Mouse (Mus musculus) midbrain, embryonic 15.5 days (tissue): ENCODE data around the gene Rnf17. TPM values are rescaled to one million over a fixed set of nuclear protein-coding genes. Genes with fewer than 3 reads are reported as not detected.

Source experiments
- ATAC-seq: fragments of 200-750 bp; cut with Nextera tagmentation; replicated peaks from 2 replicates; pipeline ENCODE4 v1.8.0; 2017; ENCODE audit warnings: moderate TSS enrichment
- H3K27ac ChIP-seq: fragments of 300-500 bp; sonication (generic); 2 replicates; pipeline ENCODE4 v1.5.1; 2015; ENCODE audit warnings: mild to moderate bottlenecking, inconsistent platforms
- H3K27me3 ChIP-seq: fragments of 300-500 bp; sonication (generic); replicated peaks from 2 replicates; pipeline ENCODE4 v1.6.1; 2015; ENCODE audit warnings: inconsistent platforms
- H3K36me3 ChIP-seq: fragments of 300-500 bp; sonication (generic); replicated peaks from 2 replicates; pipeline ENCODE4 v1.6.1; 2015; ENCODE audit warnings: inconsistent platforms
- H3K4me1 ChIP-seq: fragments of 300-500 bp; sonication (generic); 2 replicates; pipeline ENCODE4 v1.6.1; 2015; ENCODE audit warnings: inconsistent platforms
- H3K4me2 ChIP-seq: fragments of 300-500 bp; sonication (generic); 2 replicates; pipeline ENCODE4 v1.6.1; 2015; ENCODE audit warnings: inconsistent platforms, mild to moderate bottlenecking, moderate library complexity
- H3K4me3 ChIP-seq: fragments of 300-500 bp; sonication (generic); 2 replicates; pipeline ENCODE4 v1.5.1; 2015; ENCODE audit warnings: mild to moderate bottlenecking, inconsistent platforms
- H3K9ac ChIP-seq: fragments of 300-500 bp; sonication (generic); 2 replicates; pipeline ENCODE4 v1.6.1; 2015; ENCODE audit warnings: mild to moderate bottlenecking, inconsistent platforms
- H3K9me3 ChIP-seq: fragments of 300-500 bp; sonication (generic); 2 replicates; pipeline ENCODE4 v1.6.1; 2016; ENCODE audit warnings: inconsistent platforms
- WGBS: fragments of 180-500 bp; shearing (Covaris S2); methylation state at CpG from one replicate; pipeline ENCODE4 v1.1.7; 2015; ENCODE audit warnings: mixed read lengths; 5-methylcytosine and 5-hydroxymethylcytosine counted together
- polyA plus RNA-seq: library from polyadenylated mRNA; unstranded; fragments of >200 nt; fragmentation: Nextera tagmentation; extraction: Ambion mirVana; gene quantifications from 2 replicates; pipeline ENCODE4 v1.2.1, GENCODE M21; 2015

Gene Rnf17
- polyA plus RNA-seq, result 1.0 and 1.3 TPM in 2 replicates

DNA sequence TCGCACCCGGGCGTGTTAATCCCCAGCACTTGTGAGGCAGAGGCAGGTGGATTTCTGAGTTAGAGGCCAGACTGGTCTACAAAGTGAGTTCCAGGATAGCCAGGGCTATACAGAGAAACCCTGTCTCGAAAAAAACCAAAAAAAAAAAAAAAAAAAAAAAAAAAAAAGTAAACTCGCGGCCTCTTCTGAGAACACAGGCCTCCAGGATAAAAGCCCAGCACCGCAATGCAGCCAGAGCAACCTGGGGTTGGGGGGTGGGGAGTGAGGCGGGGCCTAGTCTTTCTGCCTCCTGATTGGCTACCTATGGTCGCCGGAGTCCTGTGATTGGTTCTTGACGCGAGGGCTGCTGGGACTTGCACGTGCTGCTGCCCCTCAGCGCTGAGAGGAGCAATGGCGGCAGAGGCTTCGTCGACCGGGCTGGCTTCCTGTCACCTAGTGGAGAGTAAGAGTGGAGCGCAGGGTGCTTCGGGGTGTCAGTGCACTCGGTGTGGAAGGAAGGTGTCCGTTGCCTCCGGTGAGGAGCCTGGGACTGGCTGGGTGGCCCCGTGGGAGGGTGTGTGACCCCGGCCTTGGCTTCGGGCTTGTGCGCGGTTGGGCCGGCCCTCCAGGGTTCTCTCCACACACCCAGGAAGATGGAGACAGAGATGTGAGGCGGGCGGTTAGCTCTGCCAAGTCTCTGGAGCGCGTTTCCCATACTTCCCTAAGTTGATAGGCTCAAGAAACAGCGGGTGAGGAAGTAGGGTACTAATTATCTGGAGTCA is at the start of gene Rnf17:
TSS of gene Rnf17 (plus strand) at position 271 of the 761 bp plus-strand sequence.
- no peaks in the 10 kb centered on the region for H3K9me3 ChIP-seq
- no peak within 1 kb of the TSS for H3K9ac ChIP-seq
- no peak within 1 kb of the TSS for H3K27ac ChIP-seq
- H3K36me3 ChIP-seq, result no peaks in the 10 kb centered on the region
- no peaks in the 10 kb centered on the region for H3K27me3 ChIP-seq
- WGBS, result 69% methylated on average over 34 of the region's 34 CpGs
- H3K4me2 ChIP-seq, result peak within 1 kb of the TSS; percentile 25; the same call in 1 of the 2 replicates
- H3K4me1 ChIP-seq, result no peaks in the 10 kb centered on the region
- no peak for ATAC-seq
- no peak within 1 kb of the TSS for H3K4me3 ChIP-seq

DNA sequence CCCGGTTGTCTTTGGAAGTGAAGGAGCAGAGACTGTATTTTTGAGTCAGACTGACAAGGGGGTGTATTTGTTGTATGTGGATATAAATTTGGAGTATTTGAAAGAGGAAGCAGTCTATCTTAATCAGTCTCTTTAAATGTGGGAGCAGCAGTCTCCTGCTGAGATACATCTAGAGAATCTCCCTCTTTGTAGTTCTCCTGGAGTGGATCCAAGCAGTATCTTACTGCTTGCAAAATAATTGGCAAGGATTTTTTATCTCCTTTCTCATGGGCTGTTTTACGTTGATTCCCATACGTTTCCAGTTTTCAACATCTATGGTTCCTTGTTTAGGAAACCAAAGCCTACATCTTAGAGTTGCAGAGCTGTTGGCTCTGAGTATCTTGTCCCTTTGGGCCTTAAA is 47.6 kb upstream of the Rnf17 start:
- no peaks in the 10 kb centered on the region for H3K9me3 ChIP-seq
- no peak overlapping the region for H3K4me2 ChIP-seq
- no peaks in the 10 kb centered on the region for H3K4me1 ChIP-seq
- no peak for ATAC-seq
- H3K9ac ChIP-seq, result no peak overlapping the region
- WGBS, result 75% methylated on average over 3 of the region's 3 CpGs
- no peaks in the 10 kb centered on the region for H3K36me3 ChIP-seq
- H3K27me3 ChIP-seq, result no peaks in the 10 kb centered on the region
- no peak overlapping the region for H3K27ac ChIP-seq
- no peak overlapping the region for H3K4me3 ChIP-seq

DNA sequence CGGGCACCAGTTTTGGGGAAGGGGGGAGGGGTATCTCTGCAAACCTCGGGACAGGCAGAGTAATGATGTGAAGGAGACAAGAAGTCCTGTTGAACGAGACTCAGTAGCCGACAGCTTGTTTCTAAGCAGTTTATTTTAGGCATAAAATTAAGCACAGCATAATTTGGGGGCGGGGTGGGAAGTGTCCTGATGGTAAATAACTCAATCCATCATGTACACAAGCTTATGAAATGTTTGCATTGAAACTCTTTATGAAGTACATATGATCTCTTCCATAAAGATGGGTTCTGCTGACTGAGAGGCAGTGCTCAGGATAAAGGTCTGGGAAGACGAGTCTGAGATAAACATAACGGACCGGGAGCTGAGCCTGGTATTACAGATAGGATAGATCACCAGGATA is 47.0 kb upstream of the Rnf17 start:
- WGBS, result 87% methylated on average over 8 of the region's 8 CpGs
- Histone ChIP-seq H3K9ac (no peak overlapping the region), H3K4me1 (no peaks in the 10 kb centered on the region), H3K9me3 (no peaks in the 10 kb centered on the region), H3K36me3 (no peaks in the 10 kb centered on the region), H3K4me2 (no peak overlapping the region), H3K27me3 (no peaks in the 10 kb centered on the region), H3K27ac (no peak overlapping the region), H3K4me3 (no peak overlapping the region)
- no peak for ATAC-seq

DNA sequence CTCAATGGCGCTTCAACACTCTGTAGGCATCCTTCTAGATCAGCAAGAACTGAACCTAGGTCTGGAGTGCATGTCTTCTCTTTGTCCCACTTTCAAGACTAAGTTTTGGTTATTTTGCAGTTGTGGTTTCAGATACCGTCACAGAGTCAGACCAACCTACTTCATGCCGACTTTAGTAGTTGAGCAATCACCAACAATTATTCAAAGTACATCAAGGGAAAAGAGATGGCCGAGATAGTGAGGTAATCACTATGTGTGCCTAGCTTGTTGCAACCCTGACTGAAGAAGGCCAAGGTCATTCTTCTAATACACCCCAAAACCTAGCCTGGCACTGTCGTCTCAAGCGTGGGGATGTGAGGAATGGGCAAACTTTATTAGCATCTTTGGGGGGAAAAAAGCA is 46.2 kb upstream of the Rnf17 start:
- no peaks in the 10 kb centered on the region for H3K4me1 ChIP-seq
- no peaks in the 10 kb centered on the region for H3K9me3 ChIP-seq
- H3K4me2 ChIP-seq, result no peak overlapping the region
- no peak overlapping the region for H3K9ac ChIP-seq
- ATAC-seq, result no peak
- no peak overlapping the region for H3K4me3 ChIP-seq
- no peaks in the 10 kb centered on the region for H3K27me3 ChIP-seq
- no peak overlapping the region for H3K27ac ChIP-seq
- 88% methylated on average over 6 of the region's 6 CpGs for WGBS
- H3K36me3 ChIP-seq, result no peaks in the 10 kb centered on the region

DNA sequence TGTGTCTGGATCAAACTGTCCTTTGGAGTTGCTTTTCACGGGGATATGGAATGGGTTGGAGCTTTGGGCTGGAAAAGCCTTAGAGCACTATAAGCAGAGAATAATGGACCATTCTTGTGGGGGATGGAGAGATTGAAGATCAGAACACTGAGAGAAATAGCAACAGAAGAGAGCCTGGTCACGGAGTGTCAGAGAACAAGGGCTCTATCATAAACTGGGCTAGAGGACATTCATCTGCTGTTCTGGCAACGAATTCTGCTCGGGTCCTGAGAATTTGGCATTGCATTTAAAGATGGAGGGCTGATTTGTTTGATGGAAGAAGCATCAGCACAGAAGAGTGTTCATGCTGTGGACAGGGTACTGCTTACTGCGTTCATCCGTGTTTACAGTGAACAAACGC is 44.0 kb upstream of the Rnf17 start:
- no peak overlapping the region for H3K9ac ChIP-seq
- no peak for ATAC-seq

DNA sequence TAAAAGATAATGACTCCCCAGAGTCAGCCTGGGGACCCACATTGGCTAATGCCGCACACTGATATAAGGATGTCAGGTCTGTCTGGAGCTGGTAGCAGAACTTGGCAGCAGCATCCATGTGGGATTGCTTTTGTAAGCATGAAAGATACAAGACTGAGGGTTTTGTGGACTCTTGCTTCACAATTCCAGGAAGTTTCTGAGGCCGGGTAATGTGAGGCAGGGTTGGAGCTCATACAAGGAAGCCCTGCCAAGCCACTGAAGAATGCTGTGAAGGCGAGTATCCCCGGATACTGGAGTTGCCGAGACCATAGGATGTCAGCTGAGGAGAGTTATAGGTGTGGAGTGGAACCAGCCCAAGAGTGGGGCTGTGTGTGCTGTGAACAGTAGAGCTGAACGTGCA is 43.2 kb upstream of the Rnf17 start:
- H3K4me2 ChIP-seq, result no peak overlapping the region
- no peak for ATAC-seq
- H3K4me3 ChIP-seq, result no peak overlapping the region
- no peaks in the 10 kb centered on the region for H3K9me3 ChIP-seq
- H3K4me1 ChIP-seq, result no peaks in the 10 kb centered on the region
- peaks cover 14% of the 10 kb centered on the region for H3K27me3 ChIP-seq
- no peak overlapping the region for H3K27ac ChIP-seq
- WGBS, result 86% methylated on average over 6 of the region's 6 CpGs
- no peaks in the 10 kb centered on the region for H3K36me3 ChIP-seq
- H3K9ac ChIP-seq, result no peak overlapping the region

More for the DNA sequence above, 44.0 kb upstream of the Rnf17 start:
- no peak overlapping the region for H3K4me3 ChIP-seq
- no peaks in the 10 kb centered on the region for H3K4me1 ChIP-seq
- H3K27me3 ChIP-seq, result peaks cover 7% of the 10 kb centered on the region; the same call in 1 of the 2 replicates
- no peak overlapping the region for H3K4me2 ChIP-seq
- H3K36me3 ChIP-seq, result no peaks in the 10 kb centered on the region
- 75% methylated on average over 7 of the region's 7 CpGs for WGBS
- H3K9me3 ChIP-seq, result no peaks in the 10 kb centered on the region
- no peak overlapping the region for H3K27ac ChIP-seq

DNA sequence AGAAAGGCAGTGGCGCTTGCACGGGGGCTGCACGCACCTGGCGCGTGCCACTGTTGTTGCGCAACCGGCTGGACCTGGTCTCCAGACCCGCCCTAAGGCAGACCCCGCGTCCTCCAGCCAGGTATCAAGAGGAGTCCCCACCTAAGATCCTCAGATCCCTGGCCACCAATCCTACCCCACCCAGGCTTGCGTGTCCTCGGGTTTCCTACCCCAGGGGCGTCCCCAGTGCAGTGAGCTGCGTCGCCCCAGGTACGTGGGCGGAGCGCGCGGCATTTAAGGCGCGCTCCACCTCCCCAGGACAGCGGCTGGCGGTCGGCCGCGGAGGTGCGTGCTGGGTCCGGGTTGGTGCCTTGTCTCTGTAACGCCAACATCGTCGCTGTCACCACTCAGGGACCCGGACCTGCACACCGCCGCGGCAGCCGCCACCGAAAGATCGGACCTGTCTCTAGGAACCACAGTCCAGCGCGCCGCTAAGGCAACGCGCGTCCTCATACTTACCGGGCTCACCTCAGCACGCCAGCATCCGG is 37.6 kb upstream of the Rnf17 start, which contains the start of gene Atp12a:
TSS of gene Atp12a (plus strand) at position 358 of the 527 bp plus-strand sequence.
- ATAC-seq, result peak; percentile 81
- peak within 1 kb of the TSS; percentile 45 for H3K9ac ChIP-seq

DNA sequence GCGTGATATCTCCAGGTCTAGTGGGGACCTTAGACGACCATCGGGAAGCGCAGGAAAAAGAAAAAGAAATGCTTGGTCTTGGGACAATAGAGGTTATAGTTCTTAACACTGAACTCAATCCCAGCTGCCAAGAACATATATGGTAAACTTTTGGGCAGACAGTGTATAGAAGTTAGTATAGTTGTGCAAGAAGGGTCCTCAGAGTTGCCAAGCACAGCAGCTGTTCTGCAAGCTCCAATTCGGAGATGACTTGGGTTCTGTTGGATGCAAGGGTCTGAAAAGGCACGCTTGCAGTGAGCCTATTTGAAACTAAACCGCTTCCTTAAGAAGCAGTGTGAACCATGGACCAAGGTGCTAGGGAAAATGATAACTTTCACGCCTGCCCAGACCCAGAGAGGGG is 37.1 kb upstream of the Rnf17 start:
- peaks cover 54% of the 10 kb centered on the region for H3K27me3 ChIP-seq
- WGBS, result 28% methylated on average over 8 of the region's 8 CpGs
- ATAC-seq, result 0 out of 2 replicates have a peak, but pooled peaks have one; percentile 11

More for the DNA sequence above, 37.6 kb upstream of the Rnf17 start, which contains the start of gene Atp12a:
- Histone ChIP-seq H3K27ac (no peak within 1 kb of the TSS), H3K9me3 (no peaks in the 10 kb centered on the region), H3K4me1 (peaks cover 9% of the 10 kb centered on the region; the same call in 1 of the 2 replicates), H3K36me3 (no peaks in the 10 kb centered on the region), H3K4me3 (peak within 1 kb of the TSS; percentile 52), H3K4me2 (peak within 1 kb of the TSS; percentile 88), H3K27me3 (peaks cover 54% of the 10 kb centered on the region)
- 2% methylated on average over 48 of the region's 48 CpGs for WGBS

DNA sequence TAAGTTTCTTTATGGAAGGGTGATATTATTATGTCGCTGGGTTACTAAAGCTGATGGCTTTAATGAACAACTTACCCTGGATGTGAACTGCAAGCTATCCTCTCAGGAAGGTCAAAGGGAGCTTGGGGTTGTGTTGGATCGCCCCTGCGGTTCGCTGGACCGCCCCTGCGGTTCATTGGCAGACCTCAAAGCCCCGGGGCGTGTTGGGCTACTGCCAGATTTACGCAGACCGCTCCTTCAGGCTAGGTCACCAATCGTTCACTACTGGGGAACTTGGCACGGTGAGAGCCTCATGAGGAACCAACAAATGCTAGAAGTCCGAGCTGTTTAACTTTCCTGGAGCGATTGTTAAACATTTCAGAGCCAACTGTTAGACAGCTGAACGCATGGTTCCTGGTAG is 35.7 kb upstream of the Rnf17 start:
- H3K36me3 ChIP-seq, result no peaks in the 10 kb centered on the region
- ATAC-seq, result no peak
- no peak overlapping the region for H3K9ac ChIP-seq
- H3K4me1 ChIP-seq, result peaks cover 9% of the 10 kb centered on the region; the same call in 1 of the 2 replicates
- no peaks in the 10 kb centered on the region for H3K9me3 ChIP-seq
- no peak overlapping the region for H3K4me3 ChIP-seq
- WGBS, result 37% methylated on average over 15 of the region's 15 CpGs
- no peak overlapping the region for H3K27ac ChIP-seq
- H3K27me3 ChIP-seq, result peaks cover 53% of the 10 kb centered on the region
- no peak overlapping the region for H3K4me2 ChIP-seq

More for the DNA sequence above, 37.1 kb upstream of the Rnf17 start:
- Histone ChIP-seq H3K4me3 (peak overlapping the region; percentile 52), H3K9ac (peak overlapping the region; percentile 45; the same call in 1 of the 2 replicates), H3K27ac (no peak overlapping the region), H3K9me3 (no peaks in the 10 kb centered on the region), H3K4me1 (peaks cover 9% of the 10 kb centered on the region; the same call in 1 of the 2 replicates), H3K36me3 (no peaks in the 10 kb centered on the region), H3K4me2 (peak overlapping the region; percentile 88)

DNA sequence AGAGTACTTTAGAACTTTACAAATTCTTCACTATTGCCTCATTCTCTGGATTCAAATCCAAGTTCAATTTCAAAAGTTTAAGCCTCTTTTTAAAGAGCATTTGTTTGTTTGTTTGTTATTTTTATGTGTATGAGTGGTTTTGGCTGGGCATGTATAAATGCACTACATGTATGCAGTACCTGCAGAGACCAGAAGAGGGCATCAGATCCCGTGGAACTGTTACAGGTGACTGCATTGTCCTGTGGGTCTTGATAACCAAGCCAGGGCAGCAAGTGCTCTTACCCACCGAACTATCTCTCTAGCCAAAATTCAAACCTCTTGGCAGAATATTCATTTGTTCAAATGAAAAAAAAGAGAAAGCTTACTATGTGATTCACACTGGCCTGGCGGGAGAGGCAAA is 33.5 kb upstream of the Rnf17 start:
- Histone ChIP-seq H3K36me3 (no peaks in the 10 kb centered on the region), H3K27ac (no peak overlapping the region), H3K27me3 (peaks cover 43% of the 10 kb centered on the region), H3K4me1 (peaks cover 9% of the 10 kb centered on the region; the same call in 1 of the 2 replicates), H3K4me2 (no peak overlapping the region), H3K9me3 (no peaks in the 10 kb centered on the region), H3K9ac (no peak overlapping the region), H3K4me3 (no peak overlapping the region)
- no peak for ATAC-seq
- 56% methylated on average over 3 of the region's 3 CpGs for WGBS

DNA sequence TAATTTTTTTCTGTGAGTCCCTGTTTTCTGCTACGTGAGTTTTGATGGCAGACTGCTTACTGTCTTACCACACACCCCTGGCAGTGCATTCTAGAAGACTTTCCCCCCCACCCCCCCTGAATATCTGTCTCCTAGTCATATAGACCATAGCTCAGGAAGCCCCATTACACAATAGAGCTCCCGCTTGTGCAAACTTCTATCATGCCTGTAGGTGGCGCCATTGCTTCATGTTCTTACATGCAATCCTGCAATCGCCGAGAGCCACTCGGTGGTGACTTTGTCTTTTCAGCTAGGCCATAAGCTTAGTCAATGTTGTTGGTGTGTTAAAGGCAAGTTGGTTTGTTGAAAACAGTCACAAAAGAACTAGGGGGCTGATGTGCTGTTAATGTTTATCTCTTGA is 26.6 kb upstream of the Rnf17 start:
- H3K36me3 ChIP-seq, result no peaks in the 10 kb centered on the region
- peak; percentile 92 for ATAC-seq
- 3% methylated on average over 6 of the region's 6 CpGs for WGBS
- H3K9ac ChIP-seq, result no peak overlapping the region
- H3K4me3 ChIP-seq, result no peak overlapping the region
- no peaks in the 10 kb centered on the region for H3K27me3 ChIP-seq
- H3K4me2 ChIP-seq, result no peak overlapping the region
- no peak overlapping the region for H3K27ac ChIP-seq
- no peaks in the 10 kb centered on the region for H3K4me1 ChIP-seq
- H3K9me3 ChIP-seq, result no peaks in the 10 kb centered on the region

DNA sequence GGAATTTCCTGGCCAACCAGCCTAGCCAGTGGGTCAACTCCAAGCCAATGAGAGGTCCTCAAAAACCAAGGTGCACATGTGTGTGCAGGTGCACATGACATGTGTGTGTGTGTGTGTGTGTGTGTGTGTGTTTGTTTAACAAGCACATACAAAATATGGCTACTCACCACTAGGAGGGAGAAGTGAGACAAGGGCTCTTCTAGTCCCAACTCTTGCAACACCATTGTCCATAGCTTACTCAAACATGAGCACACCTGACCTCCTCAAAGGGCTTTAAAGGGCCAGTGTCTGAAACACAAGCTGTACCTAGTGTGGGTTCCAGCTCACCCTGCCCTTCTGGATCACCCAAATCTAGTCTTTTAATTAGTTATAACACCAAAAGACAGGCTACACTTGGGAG is 24.6 kb upstream of the Rnf17 start:
- H3K36me3 ChIP-seq, result no peaks in the 10 kb centered on the region
- no peaks in the 10 kb centered on the region for H3K9me3 ChIP-seq
- no peaks in the 10 kb centered on the region for H3K27me3 ChIP-seq
- no peak overlapping the region for H3K9ac ChIP-seq
- no peaks in the 10 kb centered on the region for H3K4me1 ChIP-seq
- H3K4me2 ChIP-seq, result no peak overlapping the region
- ATAC-seq, result no peak
- no peak overlapping the region for H3K27ac ChIP-seq
- H3K4me3 ChIP-seq, result no peak overlapping the region

DNA sequence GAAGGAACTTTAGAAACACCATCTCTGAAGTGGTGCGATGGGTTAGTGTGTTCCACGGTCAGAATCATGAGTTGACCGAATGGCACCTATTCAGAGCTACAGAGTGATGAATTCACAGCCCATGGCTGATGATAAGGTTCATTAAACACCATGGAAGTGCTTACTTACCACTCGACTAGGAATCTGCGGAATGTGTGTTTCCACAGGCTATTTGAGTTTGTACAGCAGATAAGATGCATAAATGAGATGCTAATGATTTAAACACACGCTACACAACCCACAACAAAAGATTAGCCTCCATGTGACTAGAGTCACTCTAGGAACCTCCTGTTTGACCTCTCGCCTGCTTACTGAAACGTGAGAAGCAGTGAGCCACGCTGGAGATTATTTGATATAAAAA is 23.0 kb upstream of the Rnf17 start:
- WGBS, result 69% methylated on average over 9 of the region's 9 CpGs
- H3K36me3 ChIP-seq, result no peaks in the 10 kb centered on the region
- no peaks in the 10 kb centered on the region for H3K9me3 ChIP-seq
- ATAC-seq, result no peak
- H3K4me2 ChIP-seq, result no peak overlapping the region
- H3K27me3 ChIP-seq, result no peaks in the 10 kb centered on the region
- no peak overlapping the region for H3K27ac ChIP-seq
- no peak overlapping the region for H3K4me3 ChIP-seq
- no peaks in the 10 kb centered on the region for H3K4me1 ChIP-seq
- H3K9ac ChIP-seq, result no peak overlapping the region
